Mouse (Mus musculus) gonadal fat pad, adult 2 months (tissue): ENCODE data around the gene Olfr92. TPM values are rescaled to one million over a fixed set of nuclear protein-coding genes. Genes with fewer than 3 reads are reported as not detected.

Experiments
- DNase-seq: peaks from one replicate; pipeline ENCODE4 v3.0.0-alpha.2; 2012; ENCODE audit warnings: low read depth
- polyA plus RNA-seq: library from polyadenylated mRNA; depleted of rRNA; stranded (reverse); fragments of >200 nt; gene quantifications from 2 replicates; pipeline ENCODE4 v1.2.3, GENCODE M21; 2012; rRNA removed

The Olfr92 gene
- polyA plus RNA-seq, 1 experiment = not detected

GRCm38 (mm10) chr17:37062101-37062641, 57.7 kb downstream of the Olfr92 start:
- DNase-seq = no peak

GRCm38 (mm10) chr17:37061435-37061834, 58.5 kb downstream of the Olfr92 start:
- DNase-seq = no peak

Other genes with a start within 250 kb of the Olfr92 start
- gene Trim40, start 230.0 kb downstream of the Olfr92 start, polyA plus RNA-seq = not detected in 2 replicates
- gene Trim31, start 222.0 kb downstream of the Olfr92 start, polyA plus RNA-seq = 0.04 TPM in 1 of 2 replicates, not detected in the other
- gene Rnf39, start 177.2 kb downstream of the Olfr92 start, polyA plus RNA-seq = 1.1 TPM in 2 replicates
- gene Ppp1r11, start 168.3 kb downstream of the Olfr92 start, polyA plus RNA-seq = 39.7 and 48.5 TPM in 2 replicates
- 26.1 and 32.9 TPM in 2 replicates for gene Znrd1, start 161.5 kb downstream of the Olfr92 start, polyA plus RNA-seq
- 2.5 and 4.5 TPM in 2 replicates for gene Znrd1as, start 161.5 kb downstream of the Olfr92 start, polyA plus RNA-seq
- gene 2410137M14Rik, start 138.9 kb downstream of the Olfr92 start, polyA plus RNA-seq = not detected in 2 replicates
- gene H2-M5, start 130.6 kb downstream of the Olfr92 start, polyA plus RNA-seq = 0.16 and 0.18 TPM in 2 replicates
- gene Zfp57, start 118.9 kb downstream of the Olfr92 start, polyA plus RNA-seq = 4.5 and 4.7 TPM in 2 replicates
- not detected in 2 replicates for gene Mog, start 96.7 kb downstream of the Olfr92 start, polyA plus RNA-seq
- gene Gabbr1, start 74.1 kb downstream of the Olfr92 start, polyA plus RNA-seq = 17.3 and 21.3 TPM in 2 replicates
- gene Olfr90, start 31.6 kb downstream of the Olfr92 start, polyA plus RNA-seq = not detected in 2 replicates
- not detected in 2 replicates for gene Olfr91, start 21.8 kb downstream of the Olfr92 start, polyA plus RNA-seq
- gene Olfr93, start 41.4 kb upstream of the Olfr92 start, polyA plus RNA-seq = not detected in 2 replicates
- 0.55 and 0.59 TPM in 2 replicates for gene Ubd, start 73.8 kb upstream of the Olfr92 start, polyA plus RNA-seq
- not detected in 2 replicates for gene Olfr94, start 80.9 kb upstream of the Olfr92 start, polyA plus RNA-seq
- not detected in 2 replicates for gene Olfr95, start 93.0 kb upstream of the Olfr92 start, polyA plus RNA-seq
- not detected in 2 replicates for gene Olfr96, start 100.1 kb upstream of the Olfr92 start, polyA plus RNA-seq
- not detected in 2 replicates for gene Olfr97, start 117.2 kb upstream of the Olfr92 start, polyA plus RNA-seq
- not detected in 2 replicates for gene Olfr98, start 143.7 kb upstream of the Olfr92 start, polyA plus RNA-seq
- gene H2-M3, start 150.1 kb upstream of the Olfr92 start, polyA plus RNA-seq = 6.7 and 8.0 TPM in 2 replicates
- gene Olfr99, start 163.4 kb upstream of the Olfr92 start, polyA plus RNA-seq = not detected in 2 replicates
- gene Olfr101, start 184.2 kb upstream of the Olfr92 start, polyA plus RNA-seq = not detected in 2 replicates
- gene Olfr102, start 197.0 kb upstream of the Olfr92 start, polyA plus RNA-seq = not detected in 2 replicates
- not detected in 2 replicates for gene Olfr103, start 219.6 kb upstream of the Olfr92 start, polyA plus RNA-seq
- gene Olfr104-ps, start 239.5 kb upstream of the Olfr92 start, polyA plus RNA-seq = not detected in 2 replicates